Mouse (Mus musculus): ENCODE results near the gene Nos1ap.

DNA sequence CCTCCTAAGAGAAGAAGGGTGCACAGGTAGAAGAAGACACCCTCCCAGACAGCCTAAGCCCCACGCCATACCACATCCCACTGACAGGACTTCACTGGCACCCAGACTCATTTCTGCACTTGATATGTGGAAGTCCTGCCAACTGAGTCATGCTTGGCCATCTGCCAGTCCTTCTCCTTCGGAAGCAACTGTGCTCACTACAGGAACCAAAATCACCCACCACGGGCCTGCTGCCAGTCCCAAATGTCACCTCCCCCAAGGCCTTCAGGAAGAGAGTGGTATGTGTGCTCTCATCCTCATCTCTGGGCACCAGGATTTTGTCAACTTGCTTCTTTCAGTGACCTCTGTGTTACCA lies 34.7 kb downstream of the Nos1ap start:
- no peak for TF ChIP-seq POLR2A (IDR thresholded peaks at IDR 0.05; ENCODE audit: borderline replicate concordance, low read depth, low read length)
- TF ChIP-seq CTCF (IDR thresholded peaks at IDR 0.05; ENCODE audit: low read depth, low read length): no peak
